Mouse (Mus musculus): ENCODE measurements around the gene Gm10409. TPM values are rescaled to one million over a fixed set of nuclear protein-coding genes. Genes with fewer than 3 reads are reported as not detected.

Gm10409 gene
- polyA plus RNA-seq (2015; fragmentation: Nextera tagmentation; extraction: Ambion mirVana): 0.36 and 0.55 TPM in 2 replicates

DNA sequence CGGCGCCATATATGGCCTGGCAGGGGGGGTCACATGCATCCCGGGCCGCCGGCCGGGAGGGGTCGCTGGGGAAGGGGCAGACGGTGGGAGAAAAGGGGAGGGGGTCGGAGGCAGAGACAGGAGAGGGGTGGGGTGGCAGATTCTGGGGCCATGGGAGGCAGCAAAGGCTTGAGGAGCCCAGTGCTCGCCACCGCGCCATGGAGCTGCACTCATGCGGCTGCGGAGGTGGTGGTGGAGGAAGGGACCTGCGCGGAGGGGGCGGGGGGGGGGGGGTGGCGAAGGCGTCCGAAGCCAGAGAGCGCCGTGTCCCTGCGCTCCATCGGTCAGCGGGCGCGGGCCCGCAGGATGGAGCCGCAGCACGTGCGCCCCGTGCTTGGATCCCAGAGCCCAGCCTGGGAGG, at the start of gene Gm10409:
Gene Gm10409 (plus strand): TSS at position 301 of the 400 bp plus-strand sequence.

DNA sequence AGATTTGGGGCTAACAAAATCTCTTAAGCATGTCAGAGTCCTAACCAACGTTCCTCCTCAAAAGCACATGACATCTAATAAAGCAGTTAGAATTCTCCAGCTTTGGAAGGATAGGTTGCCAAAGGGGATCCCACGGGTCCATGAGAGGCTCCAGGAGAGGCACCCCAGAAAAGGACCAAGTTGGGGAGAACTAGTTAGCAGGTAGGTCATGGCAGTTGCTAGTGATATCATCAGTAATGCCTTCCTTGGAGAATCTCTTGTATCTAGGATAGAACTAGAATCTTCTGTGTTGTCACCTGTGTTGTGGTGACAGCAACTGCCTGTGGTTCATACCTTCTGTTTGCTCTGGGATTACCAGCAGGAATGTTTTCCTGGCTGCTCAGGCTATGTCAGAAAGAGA, 17.6 kb upstream of the Gm10409 start, which contains the start of gene Gm10413:
Gene Gm10413 (plus strand): TSS at position 301 of the 400 bp plus-strand sequence.

DNA sequence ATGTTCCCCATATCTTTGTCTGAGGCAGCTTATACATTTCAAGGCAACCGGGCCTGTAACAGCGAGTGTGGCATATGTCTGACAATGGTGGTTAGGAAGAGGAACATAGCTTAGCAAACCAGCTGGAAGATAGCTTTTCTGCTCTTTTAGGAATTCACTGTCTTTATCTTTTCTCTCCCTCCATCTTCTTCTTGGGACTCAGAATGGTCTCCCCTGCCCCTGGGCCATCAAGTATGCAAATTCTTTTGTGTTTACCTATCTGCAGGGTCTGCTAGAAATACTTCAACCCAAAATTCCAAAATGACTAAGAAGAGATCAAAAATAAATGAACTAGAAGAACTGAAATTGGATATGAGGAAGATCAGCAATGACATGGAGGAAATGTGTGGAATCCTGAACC, 15.4 kb downstream of the Gm10409 start, which contains the start of gene Gm3005:
Gene Gm3005 (plus strand): TSS at position 301 of the 400 bp plus-strand sequence.

DNA sequence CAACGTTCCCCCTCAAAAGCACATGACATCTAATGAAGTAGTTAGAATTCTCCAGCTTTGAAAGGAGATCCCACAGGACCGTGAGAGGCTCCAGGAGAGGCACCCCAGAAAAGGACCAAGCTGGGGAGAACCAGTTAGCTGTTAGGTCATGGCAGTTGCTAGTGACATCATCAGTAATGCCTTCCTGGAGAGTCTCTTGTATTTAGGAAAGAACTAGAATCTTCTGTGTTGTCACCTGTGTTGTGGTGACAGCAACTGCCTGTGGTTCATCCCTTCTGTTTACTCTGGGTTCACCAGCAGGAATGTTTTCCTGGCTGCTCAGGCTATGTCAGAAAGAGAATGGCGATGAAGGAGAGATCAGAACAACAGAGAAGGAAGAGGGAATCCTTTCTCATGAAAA, 36.7 kb downstream of the Gm10409 start, which contains the start of gene Gm10408:
Gene Gm10408 (plus strand): TSS at position 301 of the 400 bp plus-strand sequence.

Other genes starting within 250 kb of the Gm10409 start
- gene Gm5795, start 224.4 kb upstream of the Gm10409 start, polyA plus RNA-seq (2015; fragmentation: Nextera tagmentation; extraction: Ambion mirVana): not detected in 2 replicates
- gene D830030K20Rik, start 204.1 kb upstream of the Gm10409 start, polyA plus RNA-seq (2015; fragmentation: Nextera tagmentation; extraction: Ambion mirVana): 1.5 and 1.7 TPM in 2 replicates
- gene Gm2956, start 80.0 kb upstream of the Gm10409 start, polyA plus RNA-seq (2015; fragmentation: Nextera tagmentation; extraction: Ambion mirVana): not detected in 2 replicates
- gene Gm10413, start 17.5 kb upstream of the Gm10409 start, polyA plus RNA-seq (2015; fragmentation: Nextera tagmentation; extraction: Ambion mirVana): not detected in 2 replicates
- gene Gm3005, start 15.5 kb downstream of the Gm10409 start, polyA plus RNA-seq (2015; fragmentation: Nextera tagmentation; extraction: Ambion mirVana): not detected in 2 replicates
- gene Gm10408, start 36.8 kb downstream of the Gm10409 start, polyA plus RNA-seq (2015; fragmentation: Nextera tagmentation; extraction: Ambion mirVana): not detected in 2 replicates
- not detected in 2 replicates for gene Gm3012, start 221.9 kb downstream of the Gm10409 start, polyA plus RNA-seq (2015; fragmentation: Nextera tagmentation; extraction: Ambion mirVana)
- 0.36 and 0.55 TPM in 2 replicates for gene Gm3020, start 239.4 kb downstream of the Gm10409 start, polyA plus RNA-seq (2015; fragmentation: Nextera tagmentation; extraction: Ambion mirVana)